Mouse (Mus musculus): Measurements from ENCODE around the gene Ulk4. TPM values are rescaled to one million over a fixed set of nuclear protein-coding genes. Genes with fewer than 3 reads are reported as not detected.
A peak's percentile ranks its signal among the peaks of the same experiment; 100 is the strongest.

Gene Ulk4
- total RNA-seq, 2 experiments from 2014 or later = 2.5 to 2.7 TPM

DNA sequence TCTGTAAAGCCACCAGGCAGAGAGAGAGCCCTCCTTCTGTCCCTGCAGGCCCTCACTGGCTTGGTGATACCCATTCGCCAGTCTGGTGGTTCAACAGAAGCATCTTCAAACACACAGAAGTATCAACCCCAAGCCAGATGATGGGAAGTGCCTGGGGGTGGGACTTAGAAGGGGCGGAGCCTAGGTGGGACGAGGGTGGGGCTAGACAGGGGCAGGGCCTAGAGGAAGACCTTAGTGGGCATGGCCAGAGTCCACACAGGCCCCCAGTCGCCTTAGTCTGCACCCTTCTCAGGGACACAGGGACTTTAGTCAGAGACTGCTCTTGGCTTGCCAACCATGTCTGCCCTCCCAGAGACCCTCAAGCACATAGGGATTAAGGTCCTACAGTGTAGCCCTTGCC is 265.5 kb downstream of the Ulk4 start:
- DNase-seq = no peak

DNA sequence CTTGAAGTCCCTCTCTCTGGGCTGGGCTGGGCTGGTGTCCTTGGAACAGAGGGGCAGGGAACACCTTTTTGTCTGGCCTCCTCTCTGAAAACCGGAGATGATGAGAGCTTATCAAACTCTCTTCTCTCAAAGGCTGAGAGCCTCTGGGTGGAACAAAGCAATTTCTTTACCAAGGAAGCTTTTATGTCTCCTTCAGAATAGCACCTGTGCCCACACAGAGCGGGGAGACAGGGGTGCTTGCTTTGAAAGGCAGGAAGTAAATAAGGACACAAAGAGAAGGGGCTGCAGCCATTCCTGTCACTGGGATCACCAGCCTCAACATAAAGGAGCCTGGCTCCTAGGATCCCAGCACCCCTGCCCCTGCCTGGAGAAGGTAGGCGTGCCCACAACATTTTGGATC is 266.5 kb downstream of the Ulk4 start:
- no peak for DNase-seq

DNA sequence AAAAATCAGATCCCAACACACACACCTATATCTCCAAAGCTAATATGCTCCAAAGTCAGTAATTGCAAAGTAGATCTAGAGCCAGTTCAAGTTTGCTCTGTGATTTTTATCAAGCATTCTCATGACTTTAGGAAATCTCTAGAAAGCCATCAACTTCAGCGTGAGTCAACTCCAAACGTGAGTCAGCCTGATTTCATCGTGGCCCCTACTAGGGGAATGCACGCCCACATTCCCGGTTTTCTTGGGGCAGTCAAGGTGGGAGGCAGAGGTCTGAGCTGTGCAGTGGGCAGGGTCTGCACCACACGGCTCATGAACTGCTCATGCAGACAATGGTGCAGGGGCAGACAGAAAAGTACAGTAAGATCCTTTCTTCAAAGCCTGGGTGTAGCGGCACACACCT is 271.0 kb downstream of the Ulk4 start:
- DNase-seq = no peak

DNA sequence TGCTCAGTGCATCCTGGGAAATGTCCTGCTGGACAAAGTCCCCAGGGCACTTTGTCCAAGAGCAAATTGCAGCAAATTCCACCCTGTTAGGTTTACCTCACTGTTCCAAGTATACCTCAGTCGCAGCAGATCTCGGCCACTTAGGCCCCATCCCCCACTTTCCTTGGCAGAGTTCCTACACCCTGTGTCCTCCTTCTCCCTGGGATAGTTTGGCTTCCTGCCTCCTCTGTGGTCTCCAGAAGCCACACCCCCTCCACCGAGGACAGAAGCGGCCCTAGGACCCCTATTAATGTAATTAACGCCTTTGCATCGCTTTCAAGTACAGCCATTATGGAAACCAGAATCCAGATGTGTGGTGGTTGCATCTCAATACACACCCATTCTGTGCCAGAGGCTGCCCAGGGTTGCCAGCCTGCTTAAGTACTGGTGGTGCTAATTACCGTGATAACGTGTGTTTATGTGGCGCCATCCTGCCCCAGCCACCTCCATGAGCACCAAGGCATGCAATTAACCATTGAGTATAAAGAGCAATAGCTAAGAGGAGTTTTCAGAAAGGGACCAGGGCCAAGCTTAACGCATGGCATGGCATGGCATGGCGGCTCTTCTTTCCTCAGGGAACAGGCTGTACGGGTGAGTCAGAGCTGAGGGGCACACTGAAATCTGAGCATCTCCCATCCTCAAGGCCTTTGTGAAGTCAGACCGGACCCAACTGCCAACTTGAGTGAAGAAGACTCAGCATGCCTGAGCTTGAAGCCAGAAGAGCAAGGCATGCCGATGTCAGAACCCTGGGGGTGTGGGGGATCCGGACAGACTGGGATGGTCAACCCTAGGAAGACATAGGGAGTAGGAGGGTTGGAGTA is 275.1 kb downstream of the Ulk4 start:
- peak; percentile 52 for DNase-seq

DNA sequence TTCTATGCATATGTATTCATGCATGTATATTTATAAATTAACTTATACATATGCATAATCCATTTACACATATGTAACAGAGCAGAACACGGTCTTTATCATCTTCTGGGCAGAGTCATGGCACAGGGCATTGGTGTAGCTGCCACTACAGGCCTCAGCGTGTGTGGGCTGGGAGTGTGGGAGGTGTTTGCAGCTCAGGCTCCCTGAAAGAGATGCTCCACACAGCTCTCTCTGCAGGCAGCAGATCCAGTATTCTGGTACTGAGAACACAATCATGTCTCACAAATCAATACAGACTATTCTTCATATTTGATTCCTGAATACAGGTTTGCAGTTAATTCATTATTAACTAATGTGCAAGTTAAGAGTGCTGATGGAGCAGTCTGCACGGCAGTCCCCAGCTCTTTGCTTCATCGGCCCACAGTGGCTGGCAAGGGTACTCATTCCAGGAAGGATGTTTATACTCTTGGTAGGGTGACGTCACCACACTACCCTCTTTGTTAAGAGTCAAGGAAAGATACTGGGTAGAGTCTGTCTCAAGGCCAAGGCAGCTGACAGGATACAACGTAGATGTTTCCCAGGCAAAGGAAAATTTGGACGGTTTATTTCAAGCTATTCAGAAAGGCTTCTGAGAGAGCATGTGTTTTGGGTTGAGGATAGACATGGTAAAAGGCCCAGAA is 276.2 kb downstream of the Ulk4 start:
- no peak for DNase-seq

DNA sequence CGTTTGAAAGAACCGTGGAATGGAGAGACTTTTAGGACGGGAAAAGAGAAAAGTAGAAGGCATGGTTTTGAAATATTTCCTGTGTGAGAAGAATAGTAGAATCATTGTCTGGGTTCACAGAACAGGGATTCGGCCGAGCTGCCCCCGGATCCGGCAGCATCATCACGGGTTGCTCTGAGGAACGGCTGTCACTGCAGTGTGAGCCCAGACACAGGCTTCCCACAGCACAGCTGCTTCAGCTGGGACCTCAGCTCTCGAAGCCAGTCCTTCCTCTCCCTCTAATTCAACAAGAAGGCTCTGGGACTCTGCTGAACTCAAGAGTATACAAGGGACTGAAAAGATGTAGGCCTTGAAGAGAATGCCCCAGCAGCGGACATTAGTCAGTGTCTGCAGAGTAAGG is 278.3 kb downstream of the Ulk4 start:
- no peak for DNase-seq

DNA sequence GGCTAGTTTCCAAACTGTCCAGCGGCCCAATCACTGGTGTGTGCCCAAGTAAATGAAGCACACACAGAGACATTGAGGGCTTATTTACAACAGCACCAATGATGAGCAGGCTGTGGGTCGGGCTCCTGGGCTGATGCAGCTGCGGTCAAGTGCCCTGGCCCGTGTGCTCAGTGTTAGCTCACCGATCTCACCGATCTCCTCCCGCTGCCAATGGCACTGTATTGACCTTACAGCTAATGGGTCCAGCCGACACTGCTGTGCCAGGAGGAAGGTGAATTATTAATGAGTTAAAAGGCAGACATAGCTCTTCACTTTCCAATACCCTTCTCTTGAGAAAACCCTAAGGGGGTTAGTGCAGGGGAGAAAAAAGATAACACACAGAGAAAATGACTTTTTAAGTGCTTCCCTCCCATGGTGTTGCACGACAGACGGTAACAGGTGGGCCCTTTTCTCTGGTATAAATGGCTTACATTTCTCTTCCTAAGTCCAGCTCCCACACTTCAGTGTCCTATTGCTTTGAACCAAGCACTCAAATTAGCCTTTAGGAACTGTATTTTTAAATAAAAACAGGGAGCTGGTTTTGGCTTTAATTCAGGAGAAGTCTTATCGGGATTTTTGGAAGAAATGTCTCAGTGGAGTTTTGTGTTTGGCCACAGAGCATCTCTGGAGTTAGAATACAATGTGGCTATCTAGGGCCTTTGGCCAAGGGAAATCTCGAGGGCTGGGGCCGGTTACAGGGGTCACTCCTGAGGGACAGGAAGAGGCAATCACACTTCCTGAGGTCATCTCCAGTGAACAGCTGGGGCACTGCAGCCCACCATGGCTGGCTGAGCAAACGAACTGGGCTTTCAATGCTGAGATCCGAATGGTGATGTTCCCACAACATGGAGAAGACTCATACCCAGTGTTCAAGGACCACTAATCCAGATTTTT is 282.5 kb downstream of the Ulk4 start:
- DNase-seq = peak; percentile 40

DNA sequence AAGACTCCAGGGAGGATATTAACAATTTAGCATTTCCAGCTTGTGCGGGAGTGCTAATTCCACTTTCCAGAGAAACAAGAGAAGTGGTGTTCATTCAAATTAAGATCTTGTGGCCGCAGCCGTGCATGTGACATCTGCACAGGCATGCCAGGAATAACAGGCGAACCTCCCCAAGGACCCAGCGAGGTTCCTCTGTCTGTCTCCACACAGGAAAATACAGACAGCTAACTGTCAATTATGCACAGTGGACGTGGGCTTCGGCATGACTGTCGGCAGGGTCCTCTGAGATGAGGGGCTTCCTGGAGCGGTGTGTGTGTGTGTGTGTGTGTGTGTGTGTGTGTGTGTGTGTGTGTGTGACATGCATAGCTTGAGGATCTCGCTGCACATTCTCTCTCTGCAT is 284.0 kb downstream of the Ulk4 start:
- no peak for DNase-seq

DNA sequence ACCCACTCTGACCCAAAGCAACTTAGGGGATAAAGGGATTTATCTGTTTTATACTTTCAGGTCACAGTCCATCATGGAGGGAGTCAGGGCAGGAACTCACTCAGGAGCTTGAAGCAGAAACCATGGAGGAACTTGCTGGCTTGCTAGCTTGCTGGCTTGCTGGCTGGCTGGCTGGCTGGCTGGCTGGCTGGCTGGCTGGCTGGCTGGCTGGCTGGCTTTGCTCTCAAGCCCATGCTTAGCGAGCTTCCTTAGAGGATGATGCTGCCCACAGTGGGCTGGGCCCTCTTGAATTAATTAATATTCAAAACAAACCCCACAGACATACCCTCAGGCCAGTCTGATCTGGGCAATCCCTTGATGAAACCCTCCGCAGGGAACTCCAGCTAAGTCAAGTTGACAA is 285.2 kb downstream of the Ulk4 start:
- no peak for DNase-seq

DNA sequence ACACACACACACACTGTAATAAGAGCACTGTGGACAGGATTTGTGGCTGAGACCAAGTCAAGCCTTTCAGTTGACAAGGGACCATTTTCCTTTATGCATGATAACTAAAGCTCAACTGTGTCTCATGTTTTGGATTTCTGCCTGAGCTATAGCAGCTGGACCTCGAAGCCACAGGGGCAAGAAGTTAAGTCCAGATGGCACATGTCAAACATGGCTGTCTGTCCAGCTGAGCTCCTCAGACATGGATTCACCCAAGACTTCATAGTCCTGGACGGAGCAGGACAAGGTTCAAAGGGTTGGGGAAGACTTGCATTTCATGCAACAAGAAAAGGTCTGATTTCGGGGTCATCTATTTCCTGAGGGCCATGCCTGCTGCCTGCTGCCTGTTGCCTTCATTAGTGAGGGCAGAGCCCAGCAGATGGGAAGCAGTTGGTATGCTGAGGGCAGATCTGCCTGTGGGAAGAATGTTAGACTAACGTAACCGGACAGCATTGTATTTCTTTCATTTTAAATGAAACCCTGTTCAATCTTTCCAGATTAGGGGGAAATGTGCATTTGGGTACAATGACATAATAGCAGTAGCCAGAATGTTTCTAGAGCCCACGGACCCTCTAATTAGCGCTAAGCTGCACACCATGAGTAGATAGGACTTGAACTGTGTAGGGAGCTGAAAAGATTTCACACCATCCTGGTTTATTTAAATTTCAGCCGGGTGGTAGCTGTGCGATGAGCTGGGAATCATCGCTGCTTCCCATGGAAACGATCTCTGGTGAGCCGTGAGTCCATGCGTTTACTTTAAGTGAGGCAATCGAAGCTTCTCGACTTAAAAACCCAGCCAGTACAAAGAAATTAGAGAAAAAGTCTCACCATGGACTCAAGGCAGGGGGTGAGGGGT is 286.9 kb downstream of the Ulk4 start:
- peak; percentile 35 for DNase-seq

DNA sequence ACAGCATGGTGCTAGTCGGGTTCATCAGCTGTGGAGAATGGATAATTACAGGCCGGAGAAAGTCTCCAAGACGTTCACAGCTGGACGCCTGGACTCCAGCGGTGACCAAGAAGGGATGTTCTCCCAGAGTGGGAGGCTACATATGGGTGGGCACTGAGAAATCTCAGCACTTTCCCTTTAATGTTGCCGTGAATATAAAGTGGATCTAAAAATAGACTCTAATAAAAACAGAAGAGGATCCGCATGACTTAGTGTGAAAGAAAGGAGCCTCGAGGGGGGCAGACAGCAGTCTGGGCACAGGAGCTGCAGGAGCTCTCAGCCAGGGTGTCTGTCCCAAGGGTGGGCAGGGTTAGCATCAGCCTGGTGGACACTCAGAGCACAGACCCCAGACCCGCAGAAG is 288.9 kb downstream of the Ulk4 start:
- DNase-seq = no peak

DNA sequence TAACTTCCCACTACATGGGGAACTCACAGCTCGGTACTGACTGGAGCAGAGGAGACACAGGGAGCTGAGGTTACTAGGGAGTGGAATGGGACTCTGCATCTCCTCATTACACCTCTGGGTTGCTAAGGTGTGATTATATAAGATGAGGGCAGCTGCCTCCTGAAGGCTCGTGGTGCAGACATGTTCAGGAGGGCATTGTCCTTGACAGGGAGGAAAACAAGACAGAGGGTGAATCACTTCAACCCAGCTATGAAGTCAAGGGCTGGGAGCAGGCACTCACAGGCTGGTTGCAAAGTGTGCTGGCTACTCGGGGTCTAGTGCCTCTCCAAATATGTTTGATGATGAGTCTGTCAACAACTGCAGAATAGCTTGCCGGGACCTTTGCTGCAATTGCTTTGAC is 290.0 kb downstream of the Ulk4 start:
- DNase-seq = no peak

DNA sequence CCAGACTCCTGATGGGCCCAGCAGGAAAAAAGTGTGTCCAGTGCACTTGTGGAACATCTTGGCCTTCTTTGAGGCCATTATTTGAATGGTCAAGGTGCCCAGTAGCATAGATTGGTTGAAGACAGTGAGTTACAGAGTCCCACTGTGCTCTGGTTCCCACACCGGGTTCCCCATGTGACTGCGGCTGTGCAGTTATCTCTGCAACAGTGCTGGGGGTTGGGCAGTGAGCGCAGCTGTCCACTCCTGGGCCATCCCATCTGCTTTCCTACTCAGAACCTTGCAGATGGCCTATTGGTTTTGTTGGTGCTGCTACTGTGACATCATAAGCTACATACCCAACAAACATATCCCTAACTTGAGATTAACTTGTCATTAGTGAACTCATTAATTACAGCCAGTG is 290.7 kb downstream of the Ulk4 start:
- no peak for DNase-seq

DNA sequence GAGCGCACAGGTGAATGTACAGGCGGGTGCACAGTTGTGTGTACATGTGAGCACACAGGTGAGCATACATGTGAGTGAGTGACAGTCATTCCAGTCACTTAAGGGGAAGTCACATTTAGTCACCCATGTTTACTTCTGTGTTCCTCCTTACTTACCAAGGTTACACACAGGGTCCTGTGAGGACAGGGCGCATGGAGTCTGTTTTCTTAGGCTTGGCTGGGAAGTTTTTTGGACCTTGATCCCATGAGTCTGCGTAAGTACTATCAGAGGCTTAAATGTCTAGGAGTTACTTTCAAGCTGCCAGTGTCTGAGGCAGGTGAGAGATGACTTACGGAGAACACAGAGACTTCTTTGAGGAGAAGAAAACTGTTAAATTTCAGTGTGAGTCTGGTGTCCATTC is 291.5 kb downstream of the Ulk4 start:
- DNase-seq = no peak

DNA sequence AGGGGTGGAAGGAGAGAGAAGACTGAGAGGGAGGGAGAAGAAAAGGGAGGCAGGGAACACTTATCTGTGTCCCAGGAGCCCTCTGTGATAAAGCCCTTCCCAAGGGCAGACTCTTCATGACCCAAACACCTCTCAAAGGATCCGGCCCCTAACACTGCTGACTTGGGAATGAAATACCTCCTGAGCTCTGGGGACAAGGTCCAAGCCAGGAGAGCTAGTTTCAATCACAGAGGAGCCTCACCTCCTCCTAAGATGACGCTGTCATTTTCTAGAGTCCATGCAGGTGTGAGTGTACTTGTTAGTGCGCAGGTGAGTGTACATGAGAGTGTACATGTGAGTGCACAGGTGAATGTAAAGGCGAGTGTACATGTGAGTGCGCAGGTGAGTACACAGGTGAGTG is 292.0 kb downstream of the Ulk4 start:
- no peak for DNase-seq

DNA sequence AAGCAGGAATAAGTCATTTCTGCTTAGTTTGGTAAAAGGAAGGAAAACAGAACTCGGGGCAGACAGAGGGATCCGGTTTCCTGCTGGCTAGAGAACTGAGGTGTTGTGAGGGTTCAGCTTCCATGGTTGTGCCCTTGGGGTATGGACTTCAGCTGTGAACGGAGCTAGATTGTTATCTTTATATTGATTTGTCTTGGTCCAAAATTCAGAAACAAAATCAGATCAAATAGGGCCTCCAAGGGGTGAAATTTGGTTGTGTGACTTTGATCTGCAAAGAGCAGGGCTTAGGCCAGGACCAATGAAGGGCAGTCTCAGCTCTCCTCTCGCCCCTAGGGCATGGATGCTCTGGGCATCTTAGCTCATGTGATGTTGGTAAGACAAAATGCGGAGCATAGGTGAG is 292.5 kb downstream of the Ulk4 start:
- DNase-seq = no peak

DNA sequence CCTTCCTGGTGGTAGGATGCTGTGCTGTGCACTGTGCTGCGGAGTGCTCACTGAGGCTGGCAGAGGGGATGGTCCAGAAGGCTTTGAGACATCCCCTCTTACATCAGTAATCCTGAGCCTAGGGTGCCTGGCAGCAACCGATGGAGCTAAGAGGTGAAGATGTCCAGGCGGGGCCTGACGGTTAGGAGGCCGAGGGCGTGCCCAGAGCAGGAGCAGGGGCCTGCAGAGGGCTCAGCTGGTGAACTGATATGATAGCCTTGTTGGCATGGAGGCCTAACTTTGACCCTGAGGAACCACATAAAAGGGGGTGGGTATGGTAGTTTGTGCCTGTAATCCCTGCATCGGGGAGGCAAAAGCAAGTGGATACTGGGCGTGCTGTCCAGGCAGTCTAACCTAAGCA is 293.1 kb downstream of the Ulk4 start:
- DNase-seq = no peak

DNA sequence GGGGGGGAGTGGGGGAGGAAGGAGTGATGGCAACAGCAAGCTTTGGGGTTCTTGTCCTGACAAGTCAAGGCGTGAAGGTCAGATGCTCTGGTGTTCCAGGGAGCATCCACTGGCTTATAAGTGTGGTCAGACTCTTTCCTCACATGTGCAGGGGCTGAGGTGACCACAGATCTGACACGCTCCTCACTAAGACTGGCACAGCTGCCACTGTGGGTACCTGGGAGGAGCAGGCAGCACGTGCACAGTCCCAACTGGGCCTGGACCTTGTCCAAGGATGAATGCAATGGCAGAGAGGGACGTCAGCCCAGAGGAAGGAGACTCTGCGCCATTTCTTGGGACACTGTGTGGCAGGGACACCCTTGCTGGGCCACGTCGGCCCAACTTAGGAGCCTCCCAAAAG is 295.2 kb downstream of the Ulk4 start:
- DNase-seq = no peak

DNA sequence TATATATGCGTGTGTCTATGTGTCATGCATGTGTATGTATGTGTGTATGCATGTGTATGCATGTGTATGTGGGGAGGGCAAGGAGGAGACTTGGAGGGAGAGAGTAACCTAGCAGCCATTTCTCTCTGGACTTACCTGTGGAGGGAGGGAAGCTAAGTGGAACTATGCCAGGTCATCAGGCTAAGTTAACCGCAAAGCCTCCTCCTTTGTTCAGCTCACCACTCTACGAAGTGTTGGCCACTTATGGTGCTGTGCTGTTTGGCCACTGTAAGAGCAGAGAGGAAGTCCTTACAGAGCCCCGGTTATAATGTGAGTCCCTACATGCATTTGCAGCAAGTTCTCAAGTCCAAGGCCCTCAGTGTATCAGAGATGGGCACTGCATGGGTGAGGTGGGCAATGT is 300.1 kb downstream of the Ulk4 start:
- no peak for DNase-seq

DNA sequence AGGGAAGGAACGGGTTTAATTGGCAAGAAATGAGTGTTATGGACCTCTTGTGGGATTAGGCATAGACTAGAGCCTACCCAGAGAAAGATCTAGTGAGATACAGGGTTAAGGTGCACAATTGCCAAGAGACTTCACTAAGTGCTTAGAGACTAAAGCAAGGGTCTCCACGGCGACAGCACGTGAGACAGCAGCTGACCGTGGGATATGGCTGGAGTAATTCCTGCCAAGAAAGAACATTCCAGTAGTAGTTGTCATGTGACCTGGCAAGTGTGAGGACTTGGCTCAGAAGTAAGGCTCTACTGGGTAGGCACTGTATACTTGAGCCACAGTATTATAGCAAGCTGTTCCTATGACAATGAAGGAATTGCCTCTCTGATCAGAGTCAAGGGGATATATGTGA is 300.8 kb downstream of the Ulk4 start:
- peak; percentile 69 for DNase-seq

DNA sequence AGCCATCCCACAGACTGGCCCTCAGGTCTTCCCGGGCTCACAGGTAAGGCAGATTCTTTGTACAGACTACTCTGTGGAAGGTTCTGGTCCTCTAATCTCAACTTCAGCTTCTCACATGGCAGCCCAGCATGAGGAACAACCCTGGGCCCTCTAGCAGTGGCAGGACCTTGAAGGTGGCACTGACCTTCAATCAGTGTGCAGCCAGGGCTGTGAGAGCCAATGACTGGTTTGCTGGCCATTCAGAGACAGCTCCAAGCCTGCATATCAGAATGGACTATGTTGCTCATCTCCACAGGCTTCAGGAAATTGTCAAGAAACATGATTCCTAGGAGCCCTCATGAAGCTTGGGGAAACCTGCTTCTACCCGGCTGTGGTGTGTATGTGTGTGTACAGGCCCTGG is 302.8 kb downstream of the Ulk4 start:
- DNase-seq = no peak

DNA sequence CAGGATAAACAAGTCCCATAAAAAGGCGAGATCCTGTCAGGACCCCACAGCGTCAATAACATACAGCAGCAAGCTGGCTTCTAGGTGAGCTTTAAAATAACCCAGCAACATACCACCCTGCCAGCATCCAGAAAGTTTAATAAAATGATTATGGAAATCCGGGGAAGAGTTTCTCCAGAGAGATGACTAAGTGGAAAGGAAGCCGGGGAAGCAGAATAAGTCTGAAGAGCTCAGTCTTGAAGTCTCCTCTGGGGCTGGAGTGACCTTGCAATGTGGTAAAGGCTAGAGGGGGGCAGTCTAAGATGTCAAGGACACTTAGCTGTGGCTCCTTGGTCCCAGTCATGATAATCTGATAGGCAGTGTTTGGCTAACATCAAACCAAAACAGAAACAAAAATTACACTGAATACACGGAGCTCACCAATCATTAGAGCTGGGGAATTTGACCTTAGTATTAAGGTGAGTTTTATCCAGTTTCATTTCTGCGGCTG is 303.9 kb downstream of the Ulk4 start:
- DNase-seq = no peak

Measured in heart, postnatal 4 days (tissue).